Mouse (Mus musculus) kidney, adult 2 months (tissue): ENCODE data around the gene Omt2a. TPM values are rescaled to one million over a fixed set of nuclear protein-coding genes. Genes with fewer than 3 reads are reported as not detected.
"Not testable (repeated sequence)": the region's sequence is repeated elsewhere in the genome, so short reads cannot be mapped to it uniquely, and the experiment has no call there.

Source experiments
- DNase-seq: peaks from one replicate; pipeline ENCODE4 v3.0.0; 2021
- H3K27ac ChIP-seq: fragments of 200-500 bp; 2 replicates; pipeline ENCODE4 v1.5.1; 2012; ENCODE audit warnings: low read depth, low read length, control low read depth, inconsistent platforms; ENCODE audit not compliant: insufficient read depth
- H3K27me3 ChIP-seq: fragments of 200-500 bp; replicated peaks from 2 replicates; pipeline ENCODE4 v1.6.1; 2012; ENCODE audit warnings: mild to moderate bottlenecking, moderate library complexity, low read length, inconsistent platforms; ENCODE audit not compliant: control insufficient read depth, insufficient read depth
- H3K36me3 ChIP-seq: fragments of 200-500 bp; 2 replicates; pipeline ENCODE4 v1.6.1; 2012; ENCODE audit warnings: mild to moderate bottlenecking, moderate library complexity, low read length, inconsistent platforms; ENCODE audit not compliant: control insufficient read depth, insufficient read depth
- H3K4me1 ChIP-seq: fragments of 200-500 bp; 2 replicates; pipeline ENCODE4 v1.6.1; 2011; ENCODE audit warnings: low read length; ENCODE audit not compliant: control insufficient read depth, insufficient read depth
- H3K4me3 ChIP-seq: fragments of 200-500 bp; 2 replicates; pipeline ENCODE4 v1.5.1; 2011; ENCODE audit warnings: mild to moderate bottlenecking, low read depth, low read length, control low read depth; ENCODE audit not compliant: insufficient read depth
- CTCF ChIP-seq: fragments of 200-500 bp; conservative IDR thresholded peaks from 2 replicates; pipeline ENCODE4 v1.5.1; 2011; ENCODE audit warnings: low read depth, mild to moderate bottlenecking, control low read depth, low read length, moderate library complexity, mixed read lengths; ENCODE audit not compliant: insufficient read depth, insufficient read length
- POLR2A ChIP-seq: fragments of 200-500 bp; IDR thresholded peaks from one replicate; pipeline ENCODE4 v1.6.1; 2011; ENCODE audit warnings: low read depth, low read length, control low read depth
- WGBS: fragments of 180-500 bp; shearing (Covaris S2); methylation state at CpG from one replicate; pipeline ENCODE4 v1.1.7; 2018; 5-methylcytosine and 5-hydroxymethylcytosine counted together
- polyA plus RNA-seq: library from polyadenylated mRNA; depleted of rRNA; stranded (reverse); fragments of >200 nt; gene quantifications from 2 replicates; pipeline ENCODE4 v1.2.3, GENCODE M21; 2012

The Omt2a gene
- polyA plus RNA-seq, 1 experiment: not detected

DNA sequence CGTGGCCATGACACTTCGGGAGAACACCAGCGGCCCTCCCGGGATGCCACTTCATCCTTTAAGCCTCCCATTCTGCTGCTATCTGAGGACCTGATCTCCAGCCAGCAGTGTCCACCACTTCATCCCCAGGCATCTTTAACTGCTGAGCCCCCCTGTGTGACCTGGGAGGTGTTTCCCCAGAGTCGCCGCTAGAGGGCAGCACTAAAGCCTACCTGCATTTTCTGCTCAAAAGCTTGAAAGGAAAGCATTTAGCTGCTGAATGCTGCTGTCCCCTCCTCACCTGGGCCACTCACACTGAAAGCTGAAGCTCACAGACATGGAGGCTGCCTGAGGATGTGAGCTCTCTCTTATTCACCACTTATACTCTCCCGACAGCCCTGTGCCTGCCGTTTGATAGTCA, 25.7 kb upstream of the Omt2a start:
- DNase-seq: peak; percentile 32
- H3K4me3 ChIP-seq, H3K27ac ChIP-seq, H3K27me3 ChIP-seq, H3K36me3 ChIP-seq, H3K4me1 ChIP-seq: not testable (repeated sequence)
- peak; percentile 54 for TF ChIP-seq CTCF
- 21% methylated on average over 8 of the region's 8 CpGs for WGBS

DNA sequence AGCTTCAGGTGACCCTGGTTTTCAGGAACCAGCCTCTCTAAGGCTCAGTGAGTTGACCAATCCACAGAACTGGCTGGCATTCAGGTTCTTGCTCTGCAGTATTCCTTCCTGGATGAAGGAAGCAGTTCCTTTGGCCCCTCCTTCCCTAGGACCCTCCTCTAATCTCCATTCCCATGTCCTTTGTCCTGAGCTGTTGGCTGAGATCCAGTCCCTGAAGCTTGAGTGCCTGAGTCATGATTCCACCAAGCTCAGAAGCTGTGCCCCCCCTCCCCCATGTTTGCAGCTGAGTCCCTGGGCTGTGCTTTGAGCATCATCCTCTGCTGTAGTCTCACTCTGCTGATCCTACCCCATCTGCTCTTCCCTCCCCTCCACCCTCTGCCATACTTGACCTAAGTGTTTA, 22.5 kb upstream of the Omt2a start:
- not testable (repeated sequence) for DNase-seq, H3K36me3 ChIP-seq, H3K4me1 ChIP-seq, H3K27me3 ChIP-seq, H3K27ac ChIP-seq, H3K4me3 ChIP-seq

DNA sequence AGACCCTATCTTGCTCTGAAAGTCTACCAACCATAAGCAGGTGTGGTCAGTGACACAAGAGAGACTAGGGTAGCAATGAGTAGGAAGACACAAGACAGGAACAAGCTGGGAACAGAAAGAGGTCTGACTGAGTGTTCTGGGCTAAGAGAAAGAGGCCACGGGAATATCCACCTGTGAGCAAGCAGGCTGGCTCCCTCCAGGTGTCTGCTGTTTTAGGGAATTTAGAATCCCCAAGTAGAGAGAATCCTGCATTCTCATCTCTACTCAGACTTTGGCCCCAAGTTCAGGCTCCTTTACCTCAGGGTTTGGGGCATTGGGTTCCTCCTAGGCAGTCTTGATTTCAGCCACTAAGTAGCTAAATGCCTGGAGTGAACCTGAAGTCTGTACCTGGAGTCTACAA, 12.7 kb upstream of the Omt2a start, which contains the start of gene Omt2b:
TSS of gene Omt2b (plus strand) at position 301 of the 400 bp plus-strand sequence.
- not testable (repeated sequence) for H3K36me3 ChIP-seq, DNase-seq, H3K4me3 ChIP-seq, H3K27ac ChIP-seq, H3K27me3 ChIP-seq, H3K4me1 ChIP-seq
- WGBS: 87% methylated on average over 1 of the region's 1 CpGs

DNA sequence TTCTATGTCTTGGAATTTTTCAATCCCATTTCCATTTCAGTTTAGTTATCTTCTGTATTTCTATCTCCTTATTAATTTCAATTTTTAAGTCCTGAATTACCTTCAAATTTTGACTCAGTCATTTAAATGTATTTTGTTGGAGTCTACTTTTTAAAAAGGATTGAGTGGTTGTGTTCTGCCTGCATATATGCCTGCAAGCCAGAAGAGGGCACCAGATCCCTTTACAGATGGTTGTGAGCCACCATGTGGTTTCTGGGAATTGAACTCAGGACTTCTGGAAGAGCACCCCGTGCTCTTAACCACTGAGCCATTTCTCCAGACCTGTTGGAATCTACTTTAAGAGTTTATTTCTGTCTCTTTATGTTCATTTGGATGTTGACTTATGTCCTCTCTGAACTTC, 4.9 kb upstream of the Omt2a start:
- WGBS: 13% methylated on average over 1 of the region's 1 CpGs
- H3K27ac ChIP-seq: no peak overlapping the region
- no peak for TF ChIP-seq POLR2A
- TF ChIP-seq CTCF: peak; percentile 57
- no peaks in the 10 kb centered on the region for H3K36me3 ChIP-seq
- H3K4me1 ChIP-seq: no peaks in the 10 kb centered on the region
- no peak overlapping the region for H3K4me3 ChIP-seq
- H3K27me3 ChIP-seq: no peaks in the 10 kb centered on the region
- no peak for DNase-seq

DNA sequence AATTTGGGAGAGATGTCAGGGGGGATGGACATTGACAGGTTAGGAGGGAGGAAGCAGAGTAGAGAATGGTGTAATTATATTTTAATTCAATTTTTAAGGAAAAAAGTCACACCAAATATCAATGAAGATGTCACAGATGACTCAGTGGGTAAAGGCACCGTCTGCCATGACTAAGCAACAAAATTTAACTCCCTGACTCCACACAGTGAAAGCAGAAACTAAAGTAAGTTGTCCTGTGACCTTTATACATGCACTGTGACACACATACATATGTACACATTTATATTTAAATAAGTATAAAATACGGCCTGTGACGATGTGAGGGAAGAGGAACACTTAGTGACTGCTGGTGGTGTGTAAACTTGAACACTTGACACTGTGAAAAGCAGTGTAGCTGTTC, 6.5 kb downstream of the Omt2a start:
- WGBS: 86% methylated on average over 3 of the region's 3 CpGs
- H3K4me3 ChIP-seq, H3K27ac ChIP-seq, H3K36me3 ChIP-seq, H3K27me3 ChIP-seq, H3K4me1 ChIP-seq, DNase-seq: not testable (repeated sequence)

DNA sequence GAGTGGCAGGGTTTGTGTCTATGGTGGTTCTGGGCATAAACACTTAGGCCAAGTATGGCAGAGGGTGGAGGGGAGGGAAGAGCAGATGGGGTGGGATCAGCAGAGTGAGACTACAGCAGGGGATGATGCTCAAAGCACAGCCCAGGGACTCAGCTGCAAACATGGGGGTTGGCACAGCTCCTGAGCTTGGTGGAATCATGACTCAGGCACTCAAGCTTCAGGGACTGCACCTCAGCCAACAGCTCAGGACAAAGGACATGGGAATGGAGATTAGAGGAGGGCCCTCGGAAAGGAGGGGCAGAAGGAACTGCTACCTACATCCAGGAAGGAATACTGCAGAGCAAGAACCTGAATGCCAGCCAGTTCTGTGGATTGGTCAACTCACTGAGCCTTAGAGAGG, 15.5 kb downstream of the Omt2a start:
- not testable (repeated sequence) for H3K36me3 ChIP-seq, H3K27me3 ChIP-seq, DNase-seq, H3K27ac ChIP-seq, H3K4me3 ChIP-seq, H3K4me1 ChIP-seq
- 50% methylated on average over 1 of the region's 1 CpGs for WGBS

DNA sequence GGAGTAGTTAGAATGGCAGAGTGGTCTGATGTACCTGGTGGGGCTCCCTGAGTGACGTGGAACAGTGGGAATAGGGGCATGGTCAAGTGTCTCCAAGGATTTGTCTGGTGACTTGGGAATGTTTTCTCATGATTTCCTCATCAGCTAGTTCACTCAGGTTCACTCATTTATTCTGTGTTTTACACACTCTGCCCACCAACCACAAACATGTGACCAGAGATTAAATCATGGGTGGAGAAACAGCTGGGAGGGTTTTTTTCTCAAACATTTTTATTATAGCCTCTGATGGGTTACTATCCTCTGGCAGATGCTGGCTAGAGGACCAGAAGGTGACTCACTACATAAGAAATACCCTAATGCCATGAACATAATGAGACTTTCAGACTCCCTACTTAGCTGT, 16.4 kb downstream of the Omt2a start:
- H3K4me3 ChIP-seq: no peak overlapping the region
- H3K27me3 ChIP-seq: no peaks in the 10 kb centered on the region
- no peak for TF ChIP-seq CTCF
- no peak for TF ChIP-seq POLR2A
- WGBS: 96% methylated on average over 1 of the region's 1 CpGs
- no peak overlapping the region for H3K27ac ChIP-seq
- H3K36me3 ChIP-seq: no peaks in the 10 kb centered on the region
- no peak for DNase-seq
- H3K4me1 ChIP-seq: no peaks in the 10 kb centered on the region

DNA sequence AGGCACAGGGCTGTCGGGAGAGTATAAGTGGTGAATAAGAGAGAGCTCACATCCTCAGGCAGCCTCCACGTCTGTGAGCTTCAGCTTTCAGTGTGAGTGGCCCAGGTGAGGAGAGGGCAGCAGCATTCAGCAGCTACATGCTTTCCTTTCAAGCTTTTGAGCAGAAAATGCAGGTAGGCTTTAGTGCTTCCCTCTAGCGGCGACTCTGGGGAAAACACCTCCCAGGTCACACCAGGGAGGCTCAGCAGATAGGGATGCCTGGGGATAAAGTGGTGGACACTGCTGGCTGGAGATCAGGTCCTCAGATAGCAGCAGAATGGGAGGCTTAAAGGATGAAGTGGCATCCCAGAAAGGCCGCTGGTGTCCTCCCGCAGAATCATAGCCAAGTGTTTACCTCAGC, 18.5 kb downstream of the Omt2a start:
- DNase-seq: peak; percentile 54
- TF ChIP-seq CTCF: peak; percentile 65

DNA sequence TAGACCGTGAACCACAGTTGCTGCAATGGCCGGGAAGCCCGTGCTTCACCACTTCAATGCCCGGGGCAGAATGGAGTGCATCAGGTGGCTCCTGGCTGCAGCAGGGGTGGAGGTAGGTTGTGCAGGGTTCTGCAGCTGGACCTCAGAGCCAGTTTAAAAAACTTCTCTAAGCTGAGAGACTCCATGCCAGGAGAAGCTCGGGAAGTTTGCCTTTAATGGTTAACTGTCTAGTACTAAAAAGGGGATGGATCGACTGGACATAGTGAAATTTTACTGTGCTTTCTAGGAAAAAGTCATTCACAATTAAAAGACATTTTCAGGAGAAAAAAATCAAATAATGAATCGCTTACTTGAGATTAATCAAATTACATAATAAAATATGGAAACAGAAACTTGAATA, 19.8 kb downstream of the Omt2a start:
- not testable (repeated sequence) for H3K27me3 ChIP-seq, H3K27ac ChIP-seq, H3K36me3 ChIP-seq, H3K4me3 ChIP-seq, H3K4me1 ChIP-seq
- DNase-seq: peak; percentile 67
- WGBS: 46% methylated on average over 7 of the region's 7 CpGs

More for the DNA sequence above, 18.5 kb downstream of the Omt2a start:
- not testable (repeated sequence) for H3K36me3 ChIP-seq, H3K27ac ChIP-seq, H3K4me1 ChIP-seq, H3K27me3 ChIP-seq, H3K4me3 ChIP-seq
- 10% methylated on average over 6 of the region's 6 CpGs for WGBS

DNA sequence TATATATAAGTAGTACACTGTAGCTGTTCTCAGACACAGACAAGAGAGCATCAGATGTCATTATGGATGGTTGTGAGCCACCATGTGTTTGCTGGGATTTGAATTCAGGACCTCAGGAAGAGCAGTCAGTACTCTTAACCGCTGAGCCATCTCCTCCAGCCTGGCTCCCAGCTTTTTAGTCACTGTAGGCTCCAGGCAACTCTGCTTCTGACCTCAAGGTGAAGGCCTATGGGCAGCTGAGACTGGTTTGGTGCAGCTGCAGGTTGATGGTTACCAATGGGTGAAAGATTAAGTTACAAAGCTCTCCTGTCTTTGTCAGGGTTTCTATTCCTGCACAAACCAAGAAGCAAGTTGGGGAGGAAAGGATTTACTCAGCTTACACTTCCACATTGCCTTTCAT, 20.9 kb downstream of the Omt2a start:
- H3K27ac ChIP-seq, H3K4me3 ChIP-seq, H3K4me1 ChIP-seq, H3K27me3 ChIP-seq, H3K36me3 ChIP-seq: not testable (repeated sequence)
- WGBS: 39% methylated on average over 1 of the region's 1 CpGs
- DNase-seq: peak; percentile 51

DNA sequence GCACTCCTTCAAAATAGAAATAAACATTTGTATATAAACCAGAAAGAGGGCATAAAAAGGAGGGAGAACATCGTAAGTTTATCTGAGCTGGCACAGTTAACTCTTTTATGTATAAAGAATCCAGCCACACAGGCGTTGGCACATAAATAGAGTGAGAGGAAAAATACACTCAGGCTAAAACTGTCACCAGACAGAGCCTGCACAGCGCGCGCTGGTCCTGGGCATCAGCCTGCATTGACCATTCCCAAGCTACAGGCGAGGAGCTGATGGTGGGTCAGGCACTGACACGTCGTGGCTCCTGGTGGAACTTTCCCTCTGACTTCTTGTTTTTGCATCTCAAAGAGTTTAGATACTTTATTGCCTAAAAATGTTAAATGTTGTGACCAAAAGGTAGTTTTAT, 22.1 kb downstream of the Omt2a start:
- H3K27me3 ChIP-seq, H3K36me3 ChIP-seq, H3K4me1 ChIP-seq, H3K4me3 ChIP-seq, DNase-seq, H3K27ac ChIP-seq: not testable (repeated sequence)
- 93% methylated on average over 8 of the region's 8 CpGs for WGBS
